11 mouse cellular contexts compared by ENCODE assay signal in the genomic region with DNA sequence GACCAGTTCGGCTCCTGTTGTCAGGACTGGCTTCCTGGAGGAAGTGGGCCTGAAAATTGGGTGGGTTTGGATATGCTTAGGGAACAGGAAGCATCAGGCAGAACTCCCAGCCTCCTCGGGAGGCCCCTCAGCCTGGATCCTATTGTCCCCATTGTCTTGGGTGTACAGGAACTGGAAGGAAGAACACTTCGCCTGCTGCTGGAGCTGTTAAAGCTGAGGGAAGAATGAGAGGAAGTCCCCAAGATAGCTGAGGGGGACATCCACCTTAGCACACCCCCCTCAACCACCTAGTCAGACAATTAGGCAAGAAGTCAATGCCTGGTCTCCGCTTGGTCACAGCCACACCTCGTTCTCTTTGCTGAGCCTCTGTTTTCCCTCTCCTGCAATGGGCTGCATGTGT. TPM values are rescaled to one million over a fixed set of nuclear protein-coding genes. Genes with fewer than 3 reads are reported as not detected.
DNase-seq lines count a peak whose midpoint lies in the region; ATAC-seq and TF ChIP-seq lines count a peak whose summit lies in the region.
"Had no signal": no experiment of that assay in that cellular context is flagged by ENCODE, and none has a peak within 500 bp of the region (broad histone marks: within the 10 kb centered on the region; RNA-seq: fewer than 3 reads in every experiment).

No protein-coding gene starts in this region.

- H3K4me1 ChIP-seq in cerebellum, adult 2 months (ENCODE audit: control insufficient read depth, insufficient read depth, low read length) = no peaks in the 10 kb centered on the region
- peaks cover 88% of the 10 kb centered on the region for H3K4me1 ChIP-seq in midbrain, embryonic 10.5 days
- no peaks in the 10 kb centered on the region for H3K4me1 ChIP-seq in midbrain, postnatal 0 days (ENCODE audit: insufficient read depth, low read length)
- H3K4me1 ChIP-seq in kidney, embryonic 16.5 days (ENCODE audit: insufficient read depth, low read length) = peaks cover 95% of the 10 kb centered on the region
- H3K4me1 ChIP-seq in stomach, postnatal 0 days (replicated peaks; ENCODE audit: control insufficient read depth, insufficient read depth) = peaks cover 38% of the 10 kb centered on the region

- 93% methylated on average over 5 of the region's 5 CpGs for WGBS in cerebellum, adult 2 months
- WGBS in midbrain, embryonic 10.5 days = 74% methylated on average over 5 of the region's 5 CpGs
- 57% methylated on average over 5 of the region's 5 CpGs for WGBS in midbrain, postnatal 0 days
- 65% methylated on average over 5 of the region's 5 CpGs for WGBS in kidney, embryonic 16.5 days
- WGBS in stomach, postnatal 0 days = 59% methylated on average over 5 of the region's 5 CpGs

- H3K27ac ChIP-seq in cerebellum, adult 2 months (ENCODE audit: insufficient read depth, low read length) = no peak overlapping the region
- peak overlapping the region; percentile 46 for H3K27ac ChIP-seq in midbrain, embryonic 10.5 days (replicated peaks)
- no peak overlapping the region for H3K27ac ChIP-seq in midbrain, postnatal 0 days (ENCODE audit: low read depth, low read length)
- H3K27ac ChIP-seq in kidney, embryonic 16.5 days (ENCODE audit: low read length) = peak overlapping the region; percentile 98
- peak overlapping the region; percentile 30; the same call in 1 of the 2 replicates for H3K27ac ChIP-seq in stomach, postnatal 0 days (replicated peaks)
- H3K27ac ChIP-seq: midbrain, embryonic 15.5 days had no signal

- no peaks in the 10 kb centered on the region for H3K27me3 ChIP-seq in cerebellum, adult 2 months (ENCODE audit: control insufficient read depth, insufficient read depth, low read length)
- peaks cover 12% of the 10 kb centered on the region; the same call in 1 of the 2 replicates for H3K27me3 ChIP-seq in midbrain, embryonic 10.5 days (ENCODE audit: low read depth, poor library complexity, severe bottlenecking)
- H3K27me3 ChIP-seq in midbrain, postnatal 0 days (ENCODE audit: insufficient read depth, low read length) = no peaks in the 10 kb centered on the region
- no peaks in the 10 kb centered on the region for H3K27me3 ChIP-seq in kidney, embryonic 16.5 days (ENCODE audit: insufficient read depth, low read length)
- no peaks in the 10 kb centered on the region for H3K27me3 ChIP-seq in stomach, postnatal 0 days (ENCODE audit: control insufficient read depth, insufficient read depth, low read length)
- H3K27me3 ChIP-seq: embryonic facial prominence, embryonic 15.5 days; midbrain, embryonic 15.5 days had no signal

- ATAC-seq in midbrain, postnatal 0 days (ENCODE audit: low FRiP score) = no peak
- ATAC-seq in kidney, embryonic 16.5 days (ENCODE audit: low FRiP score, low TSS enrichment) = no peak
- ATAC-seq in stomach, postnatal 0 days (ENCODE audit: low FRiP score, low TSS enrichment) = no peak
- no peak for ATAC-seq in erythroblast, adult 5-6 weeks (replicated peaks; ENCODE audit: low FRiP score, poor library complexity, severe bottlenecking)
- ATAC-seq: midbrain, embryonic 15.5 days had no signal

- H3K36me3 ChIP-seq in midbrain, embryonic 10.5 days = peaks cover 6% of the 10 kb centered on the region; the same call in 1 of the 2 replicates
- H3K36me3 ChIP-seq in midbrain, postnatal 0 days (ENCODE audit: insufficient read depth, low read length) = no peaks in the 10 kb centered on the region
- no peaks in the 10 kb centered on the region for H3K36me3 ChIP-seq in kidney, embryonic 16.5 days (ENCODE audit: insufficient read depth, low read length)
- H3K36me3 ChIP-seq in stomach, postnatal 0 days (ENCODE audit: control insufficient read depth, insufficient read depth, low read length) = no peaks in the 10 kb centered on the region
- H3K36me3 ChIP-seq: embryonic facial prominence, embryonic 15.5 days; midbrain, embryonic 15.5 days had no signal

- TF ChIP-seq CTCF in cerebellum, adult 2 months (IDR thresholded peaks at IDR 0.05; ENCODE audit: borderline replicate concordance, insufficient read depth, low read depth, low read length) = no peak
- TF ChIP-seq CTCF in midbrain, postnatal 0 days (IDR thresholded peaks at IDR 0.05) = no peak
- TF ChIP-seq CTCF in stomach, postnatal 0 days (IDR thresholded peaks at IDR 0.05; ENCODE audit: low read depth) = no peak

- no peak for TF ChIP-seq EP300 in stomach, postnatal 0 days (optimal IDR thresholded peaks at IDR 0.05)

- no peak for TF ChIP-seq POLR2A in cerebellum, adult 2 months (IDR thresholded peaks at IDR 0.05; ENCODE audit: borderline replicate concordance, insufficient read depth, low read length)

- H3K9me3 ChIP-seq in midbrain, embryonic 10.5 days (replicated peaks) = no peaks in the 10 kb centered on the region
- no peaks in the 10 kb centered on the region for H3K9me3 ChIP-seq in midbrain, postnatal 0 days (ENCODE audit: low read length)
- H3K9me3 ChIP-seq in kidney, embryonic 16.5 days (ENCODE audit: low read length) = no peaks in the 10 kb centered on the region
- no peaks in the 10 kb centered on the region for H3K9me3 ChIP-seq in stomach, postnatal 0 days (ENCODE audit: control insufficient read depth, low read length)
- H3K9me3 ChIP-seq: embryonic facial prominence, embryonic 15.5 days; midbrain, embryonic 15.5 days had no signal

- H3K4me2 ChIP-seq in midbrain, postnatal 0 days (ENCODE audit: low read depth, low read length, poor library complexity, severe bottlenecking) = no peak overlapping the region
- peak overlapping the region; percentile 41; the same call in 1 of the 2 replicates for H3K4me2 ChIP-seq in kidney, embryonic 16.5 days (replicated peaks; ENCODE audit: low read depth, low read length)
- 0 out of 2 replicates have a peak overlapping the region, but pooled peaks have one; percentile 8 for H3K4me2 ChIP-seq in stomach, postnatal 0 days (replicated peaks; ENCODE audit: low read depth)
- H3K4me2 ChIP-seq: embryonic facial prominence, embryonic 15.5 days; midbrain, embryonic 15.5 days had no signal

- no peak overlapping the region for H3K9ac ChIP-seq in midbrain, postnatal 0 days (replicated peaks; ENCODE audit: low read length, poor library complexity, severe bottlenecking)
- peak overlapping the region; percentile 57; the same call in 1 of the 2 replicates for H3K9ac ChIP-seq in kidney, embryonic 16.5 days (replicated peaks; ENCODE audit: low read length)
- no peak overlapping the region for H3K9ac ChIP-seq in stomach, postnatal 0 days (ENCODE audit: low read length)
- H3K9ac ChIP-seq: embryonic facial prominence, embryonic 15.5 days; midbrain, embryonic 15.5 days had no signal

- H3K4me3 ChIP-seq in cerebellum, adult 2 months (replicated peaks; ENCODE audit: insufficient read depth, low read depth, low read length) = no peak overlapping the region
- H3K4me3 ChIP-seq in midbrain, embryonic 10.5 days = no peak overlapping the region
- H3K4me3 ChIP-seq in midbrain, postnatal 0 days (ENCODE audit: low read depth, low read length) = no peak overlapping the region
- no peak overlapping the region for H3K4me3 ChIP-seq in kidney, embryonic 16.5 days (ENCODE audit: low read length)
- no peak overlapping the region for H3K4me3 ChIP-seq in stomach, postnatal 0 days (ENCODE audit: low read depth, low read length)
- H3K4me3 ChIP-seq: embryonic facial prominence, embryonic 15.5 days; midbrain, embryonic 15.5 days had no signal

- peak; percentile 2 for DNase-seq in cerebellum, adult 9-11 months
- DNase-seq in cerebellum, adult 2 months = no peak
- no peak for DNase-seq in midbrain, embryonic 10.5 days (ENCODE audit: low spot score)
- no peak for DNase-seq in midbrain, postnatal 0 days (ENCODE audit: low spot score)
- no peak for DNase-seq in stomach, postnatal 0 days (ENCODE audit: low spot score)
- no peak for DNase-seq in spleen, adult 12 weeks (ENCODE audit: low spot score)

RNA-seq across cellular contexts. Expression of a gene that starts 9.7 kb away (rescaled TPM):
- polyA plus RNA-seq in cerebellum, adult 2 months (2012; rRNA removed) = 2.8 and 3.1 TPM in 2 replicates
- polyA plus RNA-seq in midbrain, embryonic 10.5 days (2016; fragmentation: Nextera tagmentation; extraction: Ambion mirVana) = 11.6 and 15.3 TPM in 2 replicates
- 26.1 and 30.5 TPM in 2 replicates for total RNA-seq in midbrain, postnatal 0 days (2014; rRNA removed)
- 1.4 and 2.2 TPM in 2 replicates for polyA plus RNA-seq in midbrain, postnatal 0 days (2015; fragmentation: Nextera tagmentation; extraction: Ambion mirVana)
- 39.6 and 41.7 TPM in 2 replicates for polyA plus RNA-seq in kidney, embryonic 16.5 days (2015; fragmentation: Nextera tagmentation; extraction: Ambion mirVana)
- polyA plus RNA-seq in stomach, postnatal 0 days (2015; fragmentation: Nextera tagmentation; extraction: Ambion mirVana) = 16.0 and 18.8 TPM in 2 replicates
- total RNA-seq in erythroblast, adult 5-6 weeks (2015; ENCODE audit: low replicate concordance) = not detected in 2 replicates
- not detected in 2 replicates for total RNA-seq in erythroblast, adult 5-6 weeks (2017; ENCODE audit: low replicate concordance)

RNA-seq across cellular contexts. Expression of a gene that starts 25.2 kb away (rescaled TPM):
- polyA plus RNA-seq in cerebellum, adult 2 months (2012; rRNA removed) = not detected in 2 replicates
- not detected in 2 replicates for polyA plus RNA-seq in midbrain, embryonic 10.5 days (2016; fragmentation: Nextera tagmentation; extraction: Ambion mirVana)
- not detected in 2 replicates for total RNA-seq in midbrain, postnatal 0 days (2014; rRNA removed)
- not detected in 2 replicates for polyA plus RNA-seq in midbrain, postnatal 0 days (2015; fragmentation: Nextera tagmentation; extraction: Ambion mirVana)
- not detected in 2 replicates for polyA plus RNA-seq in kidney, embryonic 16.5 days (2015; fragmentation: Nextera tagmentation; extraction: Ambion mirVana)
- polyA plus RNA-seq in stomach, postnatal 0 days (2015; fragmentation: Nextera tagmentation; extraction: Ambion mirVana) = not detected in 2 replicates
- not detected in 2 replicates for total RNA-seq in erythroblast, adult 5-6 weeks (2015; ENCODE audit: low replicate concordance)
- total RNA-seq in erythroblast, adult 5-6 weeks (2017; ENCODE audit: low replicate concordance) = not detected in 2 replicates
- total RNA-seq: left cerebral cortex, postnatal 25 days had no signal
- polyA plus RNA-seq: embryonic facial prominence, embryonic 15.5 days; midbrain, embryonic 15.5 days had no signal

RNA-seq across cellular contexts. Expression of a gene that starts 48.0 kb away (rescaled TPM):
- polyA plus RNA-seq in cerebellum, adult 2 months (2012; rRNA removed) = not detected in 2 replicates
- not detected in 2 replicates for polyA plus RNA-seq in midbrain, embryonic 10.5 days (2016; fragmentation: Nextera tagmentation; extraction: Ambion mirVana)
- not detected in 2 replicates for total RNA-seq in midbrain, postnatal 0 days (2014; rRNA removed)
- not detected in 2 replicates for polyA plus RNA-seq in midbrain, postnatal 0 days (2015; fragmentation: Nextera tagmentation; extraction: Ambion mirVana)
- polyA plus RNA-seq in kidney, embryonic 16.5 days (2015; fragmentation: Nextera tagmentation; extraction: Ambion mirVana) = not detected in 2 replicates
- 4.1 and 4.8 TPM in 2 replicates for polyA plus RNA-seq in stomach, postnatal 0 days (2015; fragmentation: Nextera tagmentation; extraction: Ambion mirVana)
- not detected in 2 replicates for total RNA-seq in erythroblast, adult 5-6 weeks (2015; ENCODE audit: low replicate concordance)
- not detected in 2 replicates for total RNA-seq in erythroblast, adult 5-6 weeks (2017; ENCODE audit: low replicate concordance)
- total RNA-seq: left cerebral cortex, postnatal 25 days had no signal
- polyA plus RNA-seq: embryonic facial prominence, embryonic 15.5 days; midbrain, embryonic 15.5 days had no signal

Comparison
In these comparisons a context has a peak if more than half of its experiments do, and no peak if none do; other contexts are left out.
1. H3K27ac ChIP-seq: peak in midbrain, embryonic 10.5 days (single experiment), kidney, embryonic 16.5 days (single experiment) and stomach, postnatal 0 days (single experiment); none in cerebellum, adult 2 months (single experiment) and midbrain, postnatal 0 days (single experiment).